Mouse (Mus musculus) heart, embryonic 14.5 days (tissue): ENCODE data around the gene Blzf1. TPM values are rescaled to one million over a fixed set of nuclear protein-coding genes. Genes with fewer than 3 reads are reported as not detected.

Experiments
- ATAC-seq: fragments of 200-750 bp; cut with Nextera tagmentation; 2 replicates; pipeline ENCODE4 v1.8.0; 2017; ENCODE audit warnings: low read depth, moderate TSS enrichment; ENCODE audit not compliant: insufficient number of reproducible peaks, insufficient read depth, low FRiP score
- H3K27ac ChIP-seq, 2 experiments: fragments of 200-500 bp in 1 of 2; fragments of 300-500 bp in 1 of 2; sonication (generic) in 1 of 2; replicated peaks in 1 of 2; 2 replicates each; pipeline ENCODE4 v1.5.1; 2012 to 2014; ENCODE audit warnings: low read depth in 2 of 2, low read length in 2 of 2, control low read depth in 1 of 2, mild to moderate bottlenecking in 1 of 2, mixed read lengths in 1 of 2; ENCODE audit not compliant: control insufficient read depth in 1 of 2, insufficient read depth in 1 of 2
- H3K27me3 ChIP-seq: fragments of 300-500 bp; sonication (generic); 2 replicates; pipeline ENCODE4 v1.6.1; 2014; ENCODE audit warnings: mild to moderate bottlenecking, low read length, control low read depth; ENCODE audit not compliant: control insufficient read depth, insufficient read depth
- H3K36me3 ChIP-seq: fragments of 300-500 bp; sonication (generic); 2 replicates; pipeline ENCODE4 v1.6.1; 2014; ENCODE audit warnings: mild to moderate bottlenecking, control low read depth, low read length, mixed read lengths; ENCODE audit not compliant: control insufficient read depth, insufficient read depth
- H3K4me1 ChIP-seq, 2 experiments: fragments of 200-500 bp in 1 of 2; fragments of 300-500 bp in 1 of 2; sonication (generic) in 1 of 2; 2 replicates each; pipeline ENCODE4 v1.6.1; 2012 to 2014; ENCODE audit warnings: low read length in 2 of 2, control low read depth in 1 of 2, mixed read lengths in 1 of 2; ENCODE audit not compliant: control insufficient read depth in 2 of 2, insufficient read depth in 2 of 2
- H3K4me2 ChIP-seq: fragments of 300-500 bp; sonication (generic); 2 replicates; pipeline ENCODE4 v1.6.1; 2014; ENCODE audit warnings: mild to moderate bottlenecking, low read length
- H3K4me3 ChIP-seq, 2 experiments: fragments of 200-500 bp in 1 of 2; fragments of 300-500 bp in 1 of 2; sonication (generic) in 1 of 2; 2 replicates each; pipeline ENCODE4 v1.5.1; 2012 to 2014; ENCODE audit warnings: low read length in 2 of 2, mild to moderate bottlenecking in 2 of 2, control low read depth in 1 of 2, low read depth in 1 of 2, moderate library complexity in 1 of 2; ENCODE audit not compliant: control insufficient read depth in 1 of 2, insufficient read depth in 1 of 2
- H3K9ac ChIP-seq: fragments of 300-500 bp; sonication (generic); 2 replicates; pipeline ENCODE4 v1.6.1; 2014; ENCODE audit warnings: mild to moderate bottlenecking, low read length
- H3K9me3 ChIP-seq: fragments of 300-500 bp; sonication (generic); 2 replicates; pipeline ENCODE4 v1.6.1; 2016; ENCODE audit warnings: low read length, control low read depth; ENCODE audit not compliant: control insufficient read depth
- WGBS: fragments of 180-500 bp; shearing (Covaris S2); extraction: QIAGEN DNeasy Blood & Tissue Kit; methylation state at CpG from one replicate; pipeline ENCODE4 v1.1.7; 2014; 5-methylcytosine and 5-hydroxymethylcytosine counted together
- polyA plus RNA-seq: library from polyadenylated mRNA; unstranded; fragments of >200 nt; fragmentation: Nextera tagmentation; extraction: Ambion mirVana; gene quantifications from 2 replicates; pipeline ENCODE4 v1.2.1, GENCODE M21; 2014

Blzf1 gene
- polyA plus RNA-seq, 1 experiment from 2014 or later, result 28.5 TPM

- peaks cover 19 to 32% of the 10 kb centered on the region in 2 experiments for H3K4me1 ChIP-seq
- H3K4me2 ChIP-seq, result no peak overlapping the region
- H3K9me3 ChIP-seq, result no peaks in the 10 kb centered on the region
- H3K27ac ChIP-seq, result no peak overlapping the region
- ATAC-seq, result no peak
- 97% methylated on average over 5 of the region's 5 CpGs for WGBS
- no peaks in the 10 kb centered on the region for H3K27me3 ChIP-seq
- no peak overlapping the region for H3K9ac ChIP-seq
- H3K36me3 ChIP-seq, result peaks cover 6% of the 10 kb centered on the region; the same call in 1 of the 2 replicates
- no peak overlapping the region for H3K4me3 ChIP-seq
Measured at GRCm38 (mm10) chr1:164318474-164318873, 11.2 kb upstream of the Blzf1 start.

DNA sequence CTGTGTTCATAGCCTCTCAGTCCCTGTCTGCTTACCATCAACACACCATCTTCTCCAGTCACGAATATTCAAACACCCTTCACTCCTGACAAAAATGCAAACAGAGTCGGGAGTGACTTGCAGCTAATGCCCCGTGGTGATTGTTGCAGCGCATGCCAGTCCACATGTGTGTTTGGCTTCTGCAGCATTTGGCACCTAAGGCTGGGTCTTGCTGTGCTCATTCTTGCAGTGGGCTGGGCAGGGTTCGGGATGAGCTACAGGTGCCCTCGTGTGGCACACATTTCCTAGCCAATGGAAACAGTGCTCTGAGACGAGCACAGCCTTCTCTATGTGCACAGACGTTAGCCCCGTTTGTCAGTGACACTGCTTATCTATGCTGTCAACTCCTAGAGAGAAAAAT, 10.0 kb upstream of the Blzf1 start:
- 48% methylated on average over 9 of the region's 9 CpGs for WGBS
- Histone ChIP-seq H3K27ac (no peak overlapping the region), H3K36me3 (peaks cover 13% of the 10 kb centered on the region; the same call in 1 of the 2 replicates), H3K9me3 (no peaks in the 10 kb centered on the region), H3K9ac (no peak overlapping the region; the same call in 1 of the 2 replicates), H3K4me2 (no peak overlapping the region), H3K4me1 (peaks cover 19 to 32% of the 10 kb centered on the region in 2 experiments), H3K27me3 (no peaks in the 10 kb centered on the region), H3K4me3 (no peak overlapping the region)
- no peak for ATAC-seq

DNA sequence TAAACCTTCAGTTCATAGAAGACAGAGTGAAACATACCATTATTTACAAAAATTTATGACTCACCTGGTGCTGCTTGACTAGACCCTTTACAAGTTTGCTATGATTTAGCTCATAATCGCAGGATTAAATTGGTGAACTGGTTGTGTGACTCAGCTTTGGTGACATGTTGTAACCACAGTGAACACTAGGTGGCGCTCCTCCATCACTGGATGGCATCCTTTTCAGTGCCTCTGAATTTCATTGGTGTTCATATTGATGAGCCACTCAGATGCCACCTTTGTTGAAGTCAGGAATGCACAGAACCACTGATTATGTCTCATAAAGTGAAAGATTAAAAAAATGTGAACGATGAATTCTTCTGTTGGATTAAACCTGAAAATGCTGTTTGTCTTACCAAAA, 9.4 kb upstream of the Blzf1 start:
- no peak for ATAC-seq
- Histone ChIP-seq H3K27me3 (no peaks in the 10 kb centered on the region), H3K36me3 (peaks cover 13% of the 10 kb centered on the region; the same call in 1 of the 2 replicates), H3K4me1 (peaks cover 19 to 31% of the 10 kb centered on the region in 2 experiments), H3K4me3 (no peak overlapping the region), H3K27ac (no peak overlapping the region), H3K9me3 (no peaks in the 10 kb centered on the region), H3K9ac (no peak overlapping the region), H3K4me2 (no peak overlapping the region)
- WGBS, result 26% methylated on average over 3 of the region's 3 CpGs

GRCm38 (mm10) chr1:164315266-164315665, 8.0 kb upstream of the Blzf1 start:
- Histone ChIP-seq H3K4me1 (peaks cover 10 to 21% of the 10 kb centered on the region in 2 experiments), H3K4me2 (no peak overlapping the region), H3K4me3 (no peak overlapping the region), H3K27ac (no peak overlapping the region), H3K9ac (no peak overlapping the region), H3K27me3 (no peaks in the 10 kb centered on the region), H3K36me3 (peaks cover 18% of the 10 kb centered on the region; the same call in 1 of the 2 replicates), H3K9me3 (no peaks in the 10 kb centered on the region)
- 70% methylated on average over 8 of the region's 8 CpGs for WGBS
- no peak for ATAC-seq

DNA sequence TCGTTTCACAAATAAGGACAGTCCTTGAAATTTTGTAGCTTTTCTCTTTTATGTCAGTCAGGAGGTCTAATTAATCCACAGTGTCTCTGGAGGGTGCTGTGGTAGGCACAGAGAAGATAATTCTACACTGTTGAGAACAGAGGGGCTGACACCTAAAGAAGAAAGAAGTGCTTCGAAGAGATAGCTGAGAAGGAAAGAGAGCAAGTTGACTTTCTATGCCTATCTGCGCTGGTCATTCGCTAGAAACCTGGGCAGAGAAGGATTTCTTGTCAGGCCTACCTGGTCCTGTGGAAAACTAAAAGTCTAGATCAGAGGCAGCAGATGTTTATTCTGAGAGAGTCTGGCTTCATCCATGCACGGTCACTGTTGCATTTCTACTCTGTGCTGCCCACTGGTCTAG, 6.8 kb upstream of the Blzf1 start:
- peaks cover 5 to 9% of the 10 kb centered on the region in 2 experiments; a peak in 2 of 4 replicates for H3K4me1 ChIP-seq
- ATAC-seq, result no peak
- H3K9ac ChIP-seq, result no peak overlapping the region
- 83% methylated on average over 5 of the region's 5 CpGs for WGBS
- no peaks in the 10 kb centered on the region for H3K9me3 ChIP-seq
- H3K4me2 ChIP-seq, result no peak overlapping the region
- H3K27ac ChIP-seq, result no peak overlapping the region
- peaks cover 18% of the 10 kb centered on the region; the same call in 1 of the 2 replicates for H3K36me3 ChIP-seq
- no peaks in the 10 kb centered on the region for H3K27me3 ChIP-seq
- H3K4me3 ChIP-seq, result no peak overlapping the region

DNA sequence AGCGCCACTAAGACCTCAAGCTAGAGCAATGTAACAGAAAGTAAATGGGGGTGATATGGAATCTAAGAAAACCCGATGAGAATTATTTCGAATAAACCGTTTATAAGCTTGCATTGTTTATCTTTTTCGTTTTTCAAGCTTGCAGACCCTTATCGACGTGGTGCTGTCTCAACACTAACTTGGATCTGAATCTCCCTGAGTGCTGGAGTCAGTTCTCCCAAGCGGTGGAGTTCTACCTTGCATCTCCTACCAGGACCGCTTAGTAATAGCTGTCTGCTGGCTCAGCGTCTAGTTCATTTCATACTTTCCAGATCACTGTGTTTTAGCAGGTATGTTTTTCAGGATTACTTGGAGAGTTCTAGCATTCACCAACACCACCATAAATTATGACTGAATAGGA, 633 bp upstream of the Blzf1 start:
- Histone ChIP-seq H3K9me3 (no peaks in the 10 kb centered on the region), H3K4me3 (peak overlapping the region; percentile 95 to 97), H3K4me1 (peaks cover 0 to 4% of the 10 kb centered on the region in 2 experiments; a peak in 2 of 4 replicates), H3K36me3 (peaks cover 21% of the 10 kb centered on the region), H3K27me3 (no peaks in the 10 kb centered on the region), H3K27ac (no peak overlapping the region), H3K9ac (peak overlapping the region; percentile 88), H3K4me2 (peak overlapping the region; percentile 83)
- 12% methylated on average over 10 of the region's 10 CpGs for WGBS
- no peak for ATAC-seq

GRCm38 (mm10) chr1:164303821-164304220, 3.5 kb downstream of the Blzf1 start, which contains the start of gene Nme7:
Nme7 (plus strand) TSS chr1:164304121.
- peaks cover 0 to 4% of the 10 kb centered on the region in 2 experiments; a peak in 2 of 4 replicates for H3K4me1 ChIP-seq
- WGBS, result 85% methylated on average over 5 of the region's 5 CpGs
- peaks cover 50% of the 10 kb centered on the region for H3K36me3 ChIP-seq
- H3K4me3 ChIP-seq, result no peak within 1 kb of the TSS
- no peak within 1 kb of the TSS for H3K9ac ChIP-seq
- no peak within 1 kb of the TSS for H3K27ac ChIP-seq
- H3K27me3 ChIP-seq, result no peaks in the 10 kb centered on the region
- no peak within 1 kb of the TSS for H3K4me2 ChIP-seq
- H3K9me3 ChIP-seq, result no peaks in the 10 kb centered on the region
- no peak for ATAC-seq

DNA sequence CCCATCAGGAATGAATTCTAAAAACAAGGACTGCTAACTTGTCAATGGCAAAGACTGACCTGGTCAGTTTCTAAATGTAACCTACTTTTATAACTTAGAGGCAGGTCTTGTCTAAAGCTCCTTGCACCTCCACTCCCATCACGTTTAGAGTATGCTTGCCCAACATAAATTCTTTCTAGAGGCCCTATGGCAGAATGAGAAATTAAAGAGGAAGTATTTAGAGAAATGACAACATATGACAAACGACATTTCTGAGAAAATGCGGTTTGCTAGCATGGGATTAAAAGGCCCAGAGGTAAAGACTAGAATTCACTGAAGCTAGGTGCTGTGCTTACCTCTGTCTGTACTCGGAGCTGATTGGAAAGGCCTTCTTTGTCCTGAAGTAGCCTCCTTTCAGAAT, 5.3 kb downstream of the Blzf1 start:
- WGBS, result 88% methylated on average over 4 of the region's 4 CpGs

More for the DNA sequence above, 5.3 kb downstream of the Blzf1 start:
- no peaks in the 10 kb centered on the region for H3K27me3 ChIP-seq
- H3K4me3 ChIP-seq, result no peak overlapping the region
- peaks cover 69% of the 10 kb centered on the region for H3K36me3 ChIP-seq
- H3K4me2 ChIP-seq, result no peak overlapping the region
- no peak overlapping the region for H3K9ac ChIP-seq
- no peak overlapping the region for H3K27ac ChIP-seq
- no peaks in the 10 kb centered on the region for H3K9me3 ChIP-seq
- peaks cover 0 to 4% of the 10 kb centered on the region in 2 experiments; a peak in 1 of 4 replicates for H3K4me1 ChIP-seq
- ATAC-seq, result no peak
